Mouse (Mus musculus) brain, embryonic 18.5 days (tissue): ENCODE measurements around the gene Gm3248.
"Not testable (repeated sequence)": the region's sequence is repeated elsewhere in the genome, so short reads cannot be mapped to it uniquely, and the experiment has no call there.

Source experiments
- DNase-seq: peaks from one replicate; pipeline ENCODE4 v3.0.0-alpha.2; 2012; ENCODE audit warnings: low read depth, low spot score

Gm3248 gene

GRCm38 (mm10) chr14:5961635-5962034 is at the start of gene Gm3248:
Gm3248 (minus strand) TSS chr14:5961745.
- DNase-seq, result not testable (repeated sequence)

- not testable (repeated sequence) for DNase-seq
These were observed 25.6 kb upstream of the Gm3248 start for GRCm38 (mm10) chr14:5987136-5987535.

DNA sequence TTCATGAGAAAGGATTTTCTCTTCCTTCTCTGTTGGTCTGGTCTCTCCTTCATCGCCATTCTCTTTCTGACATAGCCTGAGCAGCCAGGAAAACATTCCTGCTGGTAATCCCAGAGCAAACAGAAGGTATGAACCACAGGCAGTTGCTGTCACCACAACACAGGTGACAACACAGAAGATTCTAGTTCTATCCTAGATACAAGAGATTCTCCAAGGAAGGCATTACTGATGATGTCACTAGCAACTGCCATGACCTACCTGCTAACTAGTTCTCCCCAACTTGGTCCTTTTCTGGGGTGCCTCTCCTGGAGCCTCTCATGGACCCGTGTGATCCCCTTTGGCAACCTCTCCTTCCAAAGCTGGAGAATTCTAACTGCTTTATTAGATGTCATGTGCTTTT is 17.5 kb upstream of the Gm3248 start, which contains the start of gene Gm3453:
Gm3453 (minus strand) TSS at position 101 of the 400 bp plus-strand sequence.
- DNase-seq, result not testable (repeated sequence)

GRCm38 (mm10) chr14:5962441-5962840 is 896 bp upstream of the Gm3248 start:
- DNase-seq, result not testable (repeated sequence)

DNA sequence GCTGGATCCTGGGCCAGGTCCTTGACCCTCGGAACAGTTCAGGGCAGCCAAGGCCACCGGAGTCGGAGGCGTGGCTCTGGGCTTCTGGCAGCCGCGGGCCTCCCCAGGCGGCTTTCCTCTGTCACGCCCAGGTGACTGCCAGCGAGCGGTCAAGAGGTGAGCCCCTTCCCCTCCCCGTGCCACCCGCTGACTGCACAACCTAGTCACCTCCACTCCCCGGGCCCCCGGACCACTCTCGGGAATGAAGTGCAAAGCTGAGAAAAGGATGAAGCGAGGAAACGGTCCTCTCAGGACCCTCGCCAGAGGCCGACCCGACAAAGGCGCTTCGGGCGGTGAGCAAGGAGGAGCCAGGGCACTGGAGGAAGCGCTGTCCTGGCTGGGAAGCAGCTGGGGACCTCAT is 443 bp downstream of the Gm3248 start:
- not testable (repeated sequence) for DNase-seq

GRCm38 (mm10) chr14:5960479-5960878 is 1.1 kb downstream of the Gm3248 start:
- not testable (repeated sequence) for DNase-seq

GRCm38 (mm10) chr14:5923276-5923675 is 38.3 kb downstream of the Gm3248 start:
- DNase-seq, result not testable (repeated sequence)

- DNase-seq, result not testable (repeated sequence)
These were observed 43.1 kb downstream of the Gm3248 start for GRCm38 (mm10) chr14:5918330-5918942.

DNA sequence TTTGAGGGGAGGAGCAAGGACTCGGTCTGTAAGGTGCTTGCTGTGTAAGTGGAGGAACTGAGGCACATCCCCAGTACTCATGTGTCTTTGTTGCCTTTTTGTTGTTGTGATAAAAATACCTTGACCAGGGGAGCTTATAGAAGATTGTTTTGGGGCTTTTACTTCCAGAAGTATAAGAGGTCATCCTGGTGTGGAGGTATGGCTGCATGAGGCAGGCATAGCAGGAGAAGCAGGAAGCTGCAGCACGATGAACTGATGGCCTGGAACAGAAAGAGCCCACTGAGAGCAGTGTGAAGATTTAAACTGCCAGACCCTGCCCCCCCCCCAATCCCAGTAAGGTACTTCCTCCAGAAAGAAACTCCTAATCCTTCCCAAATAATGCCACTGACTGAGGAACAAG is 47.8 kb downstream of the Gm3248 start:
- not testable (repeated sequence) for DNase-seq
